Mouse (Mus musculus): ENCODE data around the gene Dnal4.
A peak's percentile ranks its signal among the peaks of the same experiment; 100 is the strongest.

The Dnal4 gene

GRCm38 (mm10) chr15:79728731-79729388 is 48.8 kb downstream of the Dnal4 start:
- no peak for DNase-seq

GRCm38 (mm10) chr15:79728311-79728710 is 49.3 kb downstream of the Dnal4 start:
- DNase-seq, result no peak

- peak; percentile 64 for DNase-seq
Measured at GRCm38 (mm10) chr15:79727840-79728239, 49.8 kb downstream of the Dnal4 start.

- peak; percentile 82 for DNase-seq
Measured at GRCm38 (mm10) chr15:79725190-79725789, 52.4 kb downstream of the Dnal4 start.

GRCm38 (mm10) chr15:79723439-79723838 is 54.2 kb downstream of the Dnal4 start:
- peak; percentile 44 for DNase-seq

GRCm38 (mm10) chr15:79720796-79721195 is 56.9 kb downstream of the Dnal4 start:
- no peak for DNase-seq

GRCm38 (mm10) chr15:79720267-79720666 is 57.4 kb downstream of the Dnal4 start:
- DNase-seq, result no peak

GRCm38 (mm10) chr15:79716710-79717109 is 60.9 kb downstream of the Dnal4 start:
- no peak for DNase-seq

- DNase-seq, result no peak
Measured at GRCm38 (mm10) chr15:79715646-79716045, 62.0 kb downstream of the Dnal4 start.

Measured in right cerebral cortex, adult 18-20 months (tissue).